Mouse (Mus musculus): ENCODE measurements at regions not wholly inside any gene's neighbourhood (a gene's known extent, or its start where the extent isn't known, plus 50 kb on each side); places are given as distances from the start of the nearest gene placed in this dataset.

DNA sequence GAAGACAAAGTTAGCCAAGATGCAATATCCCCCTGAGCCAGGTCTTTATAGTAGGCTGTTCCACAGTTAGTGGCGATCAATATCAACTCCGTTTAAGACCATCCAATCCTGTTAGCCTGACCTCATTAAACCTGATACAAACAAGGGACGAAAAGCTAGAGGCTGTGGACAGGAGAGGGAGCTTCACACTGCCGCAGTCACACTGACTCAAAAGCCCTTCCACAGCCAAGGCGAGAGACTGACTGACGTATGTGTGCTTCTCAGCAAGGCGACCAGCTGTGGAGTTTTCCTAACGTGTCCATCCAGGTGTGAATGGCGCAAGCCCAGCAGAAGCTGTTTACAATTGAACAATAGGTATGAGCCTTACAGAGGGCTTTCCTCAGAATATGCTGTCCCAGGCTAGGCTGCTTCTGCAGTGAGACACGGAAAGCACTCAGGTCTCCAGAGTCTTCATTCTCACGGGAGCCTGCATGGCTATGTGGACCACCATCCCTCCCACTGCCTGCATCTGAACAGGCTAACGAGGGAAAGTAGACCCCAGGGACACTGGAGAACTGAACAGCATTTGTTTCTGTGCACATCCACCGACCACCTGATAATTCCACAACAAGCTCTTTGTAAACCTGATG lies 224.7 kb upstream of the Pgrmc2 start:
- DNase-seq (ENCODE audit: low spot score) = no peak

DNA sequence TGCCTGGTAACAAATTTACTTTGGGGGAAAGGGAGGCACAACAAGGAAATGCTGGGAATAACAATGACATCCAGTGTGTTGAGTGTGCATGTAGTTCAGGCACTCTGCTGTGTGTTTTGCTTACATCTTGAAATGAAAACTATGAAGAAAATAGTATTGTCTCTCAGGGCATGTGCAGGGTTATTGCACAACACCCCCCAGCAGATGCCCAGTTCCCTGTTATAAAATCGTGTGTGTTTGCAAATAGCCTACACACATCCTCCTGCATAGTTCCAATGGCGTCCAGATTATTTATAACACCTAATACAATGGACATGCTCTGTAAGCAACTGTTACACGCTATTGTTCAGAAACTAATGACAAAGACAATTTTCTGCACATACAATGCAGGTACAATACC lies 220.0 kb upstream of the Pgrmc2 start:
- no peak for DNase-seq (ENCODE audit: low spot score)

DNA sequence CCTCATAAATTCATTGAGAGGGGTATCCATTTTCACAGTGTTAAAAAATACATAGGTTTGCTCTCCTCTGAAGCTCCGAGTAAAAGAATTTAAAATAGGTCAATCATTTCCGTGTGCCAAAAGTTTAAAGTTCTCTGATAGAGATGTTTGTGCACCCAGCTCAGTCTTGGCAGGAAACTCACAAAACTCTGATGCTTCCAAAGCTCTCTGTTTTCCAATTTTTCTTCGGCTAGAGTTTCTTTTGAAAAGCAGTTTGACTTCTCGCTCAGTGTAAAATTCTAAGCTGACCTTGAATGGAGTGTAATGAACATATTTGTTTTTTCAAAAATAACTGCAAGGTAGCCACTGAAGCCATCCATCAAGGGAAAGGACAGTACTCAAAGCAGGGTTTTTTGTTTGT lies 215.9 kb upstream of the Pgrmc2 start:
- no peak for DNase-seq (ENCODE audit: low spot score)

DNA sequence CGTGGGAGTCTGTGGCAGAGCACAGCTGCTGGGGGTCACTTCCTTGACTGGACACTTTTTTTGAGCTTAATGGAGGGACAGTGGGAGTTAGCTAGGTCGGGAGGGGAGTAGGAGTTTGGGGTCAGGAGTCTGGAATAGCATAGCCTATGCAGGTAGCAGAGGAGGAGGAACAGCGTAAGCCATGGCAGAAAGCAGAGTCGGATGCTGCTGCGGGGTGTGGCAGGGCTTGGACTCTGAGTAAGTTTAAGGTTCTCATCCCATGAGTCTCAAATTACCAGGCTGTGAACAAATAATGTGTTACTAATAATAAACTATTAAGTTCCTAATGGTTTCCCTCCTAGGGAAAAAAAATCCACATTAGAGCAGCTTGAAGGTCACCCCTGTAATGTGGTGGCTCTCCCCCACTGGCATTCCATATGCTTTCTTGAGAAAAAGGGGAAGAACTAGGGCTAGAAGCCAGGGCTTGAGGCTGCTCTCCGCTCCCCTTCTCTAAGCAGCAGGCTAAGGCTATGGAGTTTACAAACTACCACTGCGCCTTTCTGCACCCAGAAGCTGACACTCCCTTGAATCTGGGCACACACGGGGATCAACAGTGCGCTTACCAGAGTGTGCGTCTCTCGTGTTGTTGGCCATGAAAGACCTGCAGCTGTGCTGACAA lies 213.4 kb upstream of the Pgrmc2 start:
- DNase-seq (ENCODE audit: low spot score) = no peak

DNA sequence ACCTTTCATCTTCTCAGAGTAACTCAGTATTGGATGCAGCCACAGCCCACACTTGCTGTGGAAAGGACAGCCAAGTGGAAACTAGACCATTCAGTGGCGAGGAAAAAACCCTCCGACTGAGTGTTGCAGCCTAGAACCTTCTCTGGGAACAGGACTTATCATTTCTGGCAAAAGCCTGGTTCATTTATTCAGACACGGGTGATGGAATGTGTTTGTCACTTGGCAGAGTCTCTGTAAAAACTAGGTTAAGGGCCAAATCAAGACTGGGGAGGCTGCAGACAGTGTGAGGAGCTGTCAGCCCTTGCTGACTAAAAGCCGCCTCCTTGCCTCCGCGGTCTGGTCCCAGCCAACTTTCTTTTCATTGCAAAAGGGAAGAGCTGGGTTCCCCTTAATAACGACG lies 212.3 kb upstream of the Pgrmc2 start:
- peak; percentile 43 for DNase-seq (ENCODE audit: low spot score)

GRCm38 (mm10) chr3:41290535-41291307 lies 207.9 kb upstream of the Pgrmc2 start:
- peak; percentile 15 for DNase-seq (ENCODE audit: low spot score)

DNA sequence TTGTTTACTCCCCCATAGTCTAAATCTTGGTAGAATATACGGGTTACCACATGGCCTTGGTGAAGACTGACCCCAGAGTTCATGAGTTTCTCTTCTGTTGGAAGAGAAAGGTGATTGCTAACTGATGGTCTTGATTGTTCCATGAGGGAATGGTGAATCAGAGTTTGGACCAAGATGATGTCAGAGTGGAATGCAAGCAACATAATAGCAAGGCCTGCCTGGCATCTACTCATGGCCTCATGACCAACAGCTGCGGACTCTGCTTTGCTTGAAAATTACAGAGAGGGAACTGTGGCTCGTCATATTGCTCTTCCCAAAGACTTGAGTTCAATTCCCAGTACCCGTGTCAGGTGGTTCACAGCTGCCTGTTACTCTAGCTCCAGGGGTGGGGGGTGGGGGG lies 205.9 kb upstream of the Pgrmc2 start:
- no peak for DNase-seq (ENCODE audit: low spot score)

GRCm38 (mm10) chr3:41288066-41288465 lies 205.2 kb upstream of the Pgrmc2 start:
- DNase-seq (ENCODE audit: low spot score) = no peak

DNA sequence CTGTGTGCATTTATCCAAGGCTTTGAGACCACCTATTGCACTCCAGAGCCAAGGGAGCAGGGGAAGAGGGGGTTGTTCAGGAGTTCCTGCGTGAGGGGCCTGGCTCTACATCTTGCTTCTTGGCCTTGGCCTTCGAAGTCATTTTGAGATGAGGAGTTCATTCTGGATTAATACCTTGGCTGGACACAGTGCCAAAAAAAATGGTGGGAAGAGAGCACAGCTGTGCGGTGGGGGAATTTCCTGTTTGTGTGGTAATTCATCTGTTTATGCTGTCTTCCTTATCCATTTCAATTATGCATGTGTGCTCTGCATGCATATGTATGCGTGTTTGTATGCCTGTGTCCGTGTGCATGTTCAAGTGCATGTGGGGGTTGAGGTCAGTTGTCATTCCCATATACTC lies 202.5 kb upstream of the Pgrmc2 start:
- no peak for DNase-seq (ENCODE audit: low spot score)

GRCm38 (mm10) chr3:41284897-41285296 lies 202.1 kb upstream of the Pgrmc2 start:
- peak; percentile 58 for DNase-seq (ENCODE audit: low spot score)

DNA sequence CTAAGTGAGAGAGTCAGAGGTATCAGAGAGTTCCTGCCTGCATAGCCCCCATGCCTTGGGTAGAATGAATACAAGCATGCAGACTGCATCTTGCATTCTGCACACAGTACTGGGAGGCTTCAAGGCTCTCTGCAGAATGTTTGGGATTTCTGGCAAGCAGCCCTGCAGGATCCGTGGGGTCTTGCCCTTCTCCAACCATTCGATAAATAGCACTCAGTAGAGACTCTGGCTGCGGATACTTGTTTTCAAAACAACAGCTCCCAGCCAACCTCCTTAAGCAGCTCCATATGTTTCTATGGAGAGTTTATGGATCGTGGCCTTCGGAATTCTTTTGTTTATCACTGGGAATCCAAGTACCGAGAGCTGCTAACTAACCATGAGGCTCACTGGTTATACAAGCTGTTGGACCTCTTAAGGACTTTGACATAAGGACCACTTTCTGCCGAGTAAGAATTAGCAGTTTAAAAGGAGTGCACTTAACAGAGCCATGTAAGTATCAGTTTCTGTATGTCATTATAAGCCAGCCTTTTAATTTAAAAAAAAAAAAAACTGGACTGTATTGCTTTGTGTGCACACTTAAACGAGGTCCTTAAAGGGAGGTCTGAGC lies 199.7 kb upstream of the Pgrmc2 start:
- no peak for DNase-seq (ENCODE audit: low spot score)

DNA sequence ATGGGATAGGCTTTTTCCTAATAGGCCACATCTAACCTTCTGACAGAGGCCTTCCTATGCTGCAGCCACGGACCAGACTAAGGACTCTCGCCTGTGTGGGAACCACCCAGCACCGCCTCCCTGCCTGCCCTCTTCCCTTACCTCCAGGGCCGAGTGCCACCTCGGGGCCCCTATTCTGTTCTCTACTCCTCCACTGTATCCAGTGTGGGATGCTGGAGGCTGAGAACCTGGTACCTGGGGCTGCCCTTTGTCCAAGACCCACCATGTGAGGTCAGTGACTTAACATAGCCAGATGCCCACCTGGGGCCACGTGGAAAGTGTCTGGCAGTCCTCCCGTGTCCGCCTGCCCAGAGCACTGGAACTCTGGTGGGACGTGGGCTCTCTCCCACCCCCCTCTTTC lies 193.2 kb upstream of the Pgrmc2 start:
- DNase-seq (ENCODE audit: low spot score) = no peak

DNA sequence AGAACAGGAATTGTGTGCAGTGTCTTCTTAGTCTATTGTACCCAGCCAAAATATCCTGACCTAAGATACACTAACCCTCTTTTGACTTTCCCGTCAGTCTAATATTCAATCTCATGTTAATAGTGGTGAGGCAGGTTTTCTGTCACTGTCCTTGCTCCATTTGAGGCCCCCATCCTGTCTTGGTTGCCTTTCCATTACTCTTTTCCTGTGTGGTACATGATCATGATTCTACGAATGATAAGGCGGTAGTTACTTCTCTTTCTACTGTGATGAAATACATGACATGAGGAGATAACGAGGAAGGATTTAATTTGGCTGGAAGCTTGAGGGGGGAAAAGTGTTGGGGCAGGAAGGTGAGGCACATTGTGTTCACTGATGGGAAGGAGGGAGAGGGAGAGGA lies 185.7 kb upstream of the Pgrmc2 start:
- no peak for DNase-seq (ENCODE audit: low spot score)

DNA sequence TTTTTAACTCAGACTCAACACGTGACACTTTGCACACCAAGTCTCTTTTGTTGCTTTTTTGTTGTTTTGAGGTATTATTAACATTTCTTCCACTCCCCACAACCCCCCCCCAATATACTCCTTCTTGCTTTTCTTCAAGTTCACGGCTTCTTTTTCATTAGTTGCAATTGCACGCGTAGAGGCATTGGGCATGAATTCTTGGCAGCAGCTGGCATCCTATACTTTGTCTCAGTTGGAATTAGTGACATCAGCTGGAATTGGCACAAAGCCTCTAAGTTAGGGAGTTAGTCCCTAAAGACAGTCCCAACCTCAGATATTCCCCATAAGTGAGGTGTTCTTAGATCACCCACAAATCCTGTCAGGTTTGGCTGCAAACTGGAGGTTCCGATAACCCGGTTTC lies 183.4 kb upstream of the Pgrmc2 start:
- no peak for DNase-seq (ENCODE audit: low spot score)

GRCm38 (mm10) chr3:41265399-41265798 lies 182.6 kb upstream of the Pgrmc2 start:
- DNase-seq (ENCODE audit: low spot score) = no peak

DNA sequence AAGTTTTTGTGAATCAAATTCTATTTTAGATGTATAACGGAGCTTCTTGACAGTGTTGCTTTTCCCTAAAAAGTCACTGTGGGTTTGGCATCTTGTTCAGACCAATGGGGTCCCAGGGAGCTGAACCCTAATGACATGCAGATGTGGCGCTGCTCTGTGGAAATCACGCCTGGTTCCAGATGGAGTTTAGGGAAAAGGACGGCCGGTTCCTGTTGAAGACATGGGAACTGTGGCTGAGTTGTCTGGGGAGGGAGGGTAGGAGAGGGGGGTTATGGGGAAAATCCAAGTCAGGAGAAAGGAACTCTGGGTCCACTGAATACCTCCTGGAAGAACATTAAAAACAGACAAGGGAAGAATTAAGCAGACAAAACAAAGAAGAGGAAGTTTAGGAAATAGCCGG lies 175.4 kb upstream of the Pgrmc2 start:
- DNase-seq (ENCODE audit: low spot score) = no peak

DNA sequence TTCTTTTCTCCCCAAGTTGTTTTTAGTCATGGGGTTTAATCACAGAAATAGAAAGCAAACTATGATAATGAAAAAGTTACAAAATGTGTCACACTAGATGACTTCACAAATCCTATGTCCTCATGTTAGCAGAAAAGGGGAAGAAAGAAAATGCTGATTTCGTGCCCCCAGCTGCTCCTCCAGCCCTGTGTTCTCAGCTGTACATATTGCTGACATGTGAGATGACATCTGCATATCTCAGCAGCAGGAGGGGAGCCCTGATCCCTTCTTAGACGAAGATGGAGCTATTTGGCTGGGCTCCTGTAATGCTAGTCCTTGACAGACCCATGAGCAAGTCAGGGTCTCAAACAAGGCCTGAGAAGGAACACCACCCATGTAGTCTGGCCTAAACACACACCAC lies 162.1 kb upstream of the Pgrmc2 start:
- no peak for DNase-seq (ENCODE audit: low spot score)

GRCm38 (mm10) chr3:41241856-41242552 lies 159.2 kb upstream of the Pgrmc2 start:
- no peak for DNase-seq (ENCODE audit: low spot score)

DNA sequence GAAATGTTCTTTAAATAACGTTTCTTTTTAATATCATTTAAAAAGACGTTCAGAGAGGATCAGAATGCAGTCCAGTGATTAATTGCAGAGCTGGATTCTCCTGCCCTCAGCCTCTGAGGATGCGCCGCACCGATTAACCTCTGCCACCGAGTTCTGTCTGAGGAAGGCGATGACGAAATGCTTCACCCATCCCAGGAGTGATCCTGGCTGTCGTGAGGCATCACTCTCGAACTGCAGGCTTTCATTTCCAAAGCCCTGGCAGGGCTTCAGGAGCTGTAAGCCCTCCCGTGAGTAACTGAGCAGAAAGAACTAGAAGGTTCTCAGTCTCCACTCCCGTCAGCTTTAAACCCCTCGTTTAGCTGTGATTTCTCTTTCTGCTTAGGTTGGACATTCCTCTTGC lies 157.0 kb upstream of the Pgrmc2 start:
- no peak for DNase-seq (ENCODE audit: low spot score)

DNA sequence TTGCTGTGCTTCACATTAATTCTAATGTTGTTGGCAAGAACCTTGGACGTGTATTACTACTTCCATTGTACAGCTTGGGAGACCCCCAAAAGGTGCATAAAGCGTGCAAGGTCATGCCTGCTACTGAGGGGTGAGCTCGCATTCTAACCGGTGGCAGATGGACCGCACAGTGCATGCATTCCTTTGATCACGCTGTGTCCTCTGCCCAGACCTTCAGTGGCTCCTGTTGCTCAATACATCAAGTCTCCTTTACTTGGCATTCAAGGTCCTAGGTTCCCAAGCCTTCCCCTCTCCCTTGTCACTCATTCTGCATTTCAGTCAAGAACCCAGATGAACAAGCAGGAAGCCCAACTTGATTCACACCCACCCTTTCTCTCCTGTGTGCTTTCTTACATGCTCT lies 156.4 kb upstream of the Pgrmc2 start:
- no peak for DNase-seq (ENCODE audit: low spot score)

- no peak for DNase-seq (ENCODE audit: low spot score)
Measured at GRCm38 (mm10) chr3:41238046-41238445, 155.2 kb upstream of the Pgrmc2 start.

DNA sequence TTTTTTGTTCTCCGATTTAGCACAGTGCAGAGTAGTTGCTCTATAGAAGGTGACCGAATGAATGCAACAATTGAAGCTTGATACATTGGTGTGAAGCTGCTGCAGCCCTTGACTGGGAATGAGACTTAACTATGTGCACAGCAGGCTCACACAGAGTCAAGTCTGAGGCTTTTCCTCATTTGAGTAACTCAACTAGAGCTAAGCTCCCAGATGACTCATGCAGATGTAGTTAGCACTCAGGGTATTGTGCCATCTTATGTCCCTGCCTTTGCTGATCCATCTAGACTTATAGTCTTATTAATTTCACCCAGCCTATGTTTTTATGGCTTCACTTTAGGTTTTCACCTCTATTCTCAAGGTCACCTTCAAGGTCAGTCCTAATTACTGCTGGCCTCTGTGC lies 152.8 kb upstream of the Pgrmc2 start:
- no peak for DNase-seq (ENCODE audit: low spot score)
